Mouse (Mus musculus) C2C12 (cell line): ENCODE data around the gene Tnip1. TPM values are rescaled to one million over a fixed set of nuclear protein-coding genes. Genes with fewer than 3 reads are reported as not detected.

ENCODE experiments used
- H3K27me3 ChIP-seq: one replicate; pipeline ENCODE4 v1.6.1; 2011; ENCODE audit not compliant: control insufficient read depth, insufficient read depth, insufficient read length
- H3K36me3 ChIP-seq: one replicate; pipeline ENCODE4 v1.6.1; 2011; ENCODE audit not compliant: control insufficient read depth, insufficient read depth
- H3K4me3 ChIP-seq: one replicate; pipeline ENCODE4 v1.5.1; 2011; ENCODE audit warnings: mild to moderate bottlenecking, control low read depth; ENCODE audit not compliant: poor library complexity, insufficient read depth, severe bottlenecking
- H3K79me2 ChIP-seq: one replicate; pipeline ENCODE4 v1.6.1; 2011; ENCODE audit not compliant: control insufficient read depth, insufficient read depth
- H3K79me3 ChIP-seq: one replicate; pipeline ENCODE4 v1.6.1; 2011; ENCODE audit warnings: low read depth, control low read depth
- H3ac ChIP-seq: one replicate; pipeline ENCODE3; 2011; ENCODE audit warnings: low read depth; ENCODE audit not compliant: control insufficient read depth, insufficient read length
- CEBPB ChIP-seq: IDR thresholded peaks from one replicate; pipeline ENCODE4 v1.6.1; 2011; ENCODE audit warnings: low read depth, mild to moderate bottlenecking, control low read depth, moderate library complexity
- CTCF ChIP-seq: IDR thresholded peaks from one replicate; pipeline ENCODE4 v1.5.1; 2011; ENCODE audit not compliant: control insufficient read depth, insufficient read depth, insufficient read length
- FOSL1 ChIP-seq: IDR thresholded peaks from one replicate; pipeline ENCODE4 v1.8.0; 2011; ENCODE audit warnings: mild to moderate bottlenecking, low read length; ENCODE audit not compliant: poor library complexity, insufficient read depth, severe bottlenecking
- MAX ChIP-seq: IDR thresholded peaks from one replicate; pipeline ENCODE4 v1.6.1; 2011; ENCODE audit warnings: mild to moderate bottlenecking, control low read depth
- MYOD1 ChIP-seq: IDR thresholded peaks from one replicate; pipeline ENCODE4 v1.6.1; 2011; ENCODE audit warnings: low read depth; ENCODE audit not compliant: control insufficient read depth, insufficient read length
- MYOG ChIP-seq: IDR thresholded peaks from one replicate; pipeline ENCODE4 v1.6.1; 2011; ENCODE audit not compliant: control insufficient read depth, insufficient read length; ENCODE audit errors: extremely low read depth
- USF1 ChIP-seq: IDR thresholded peaks from one replicate; pipeline ENCODE4 v1.6.1; 2011; ENCODE audit warnings: low read depth, mild to moderate bottlenecking, control low read depth, moderate library complexity
- polyA plus RNA-seq: library from polyadenylated mRNA; unstranded; fragments of >200 nt; fragmentation: generic; extraction: Trizol; gene quantifications from one replicate; pipeline ENCODE4 v1.2.1, GENCODE M21; 2012; ENCODE audit warnings: missing spikeins

The Tnip1 gene
- polyA plus RNA-seq, 1 experiment, result 18.8 TPM

- TF ChIP-seq MYOD1 (no peak), USF1 (no peak), FOSL1 (no peak), MYOG (no peak), MAX (no peak), CEBPB (no peak)
- no peak overlapping the region for H3ac ChIP-seq
- H3K79me2 ChIP-seq, result peaks cover 72% of the 10 kb centered on the region
- peaks cover 29% of the 10 kb centered on the region for H3K79me3 ChIP-seq
- no peaks in the 10 kb centered on the region for H3K27me3 ChIP-seq
- no peak overlapping the region for H3K4me3 ChIP-seq
- H3K36me3 ChIP-seq, result no peaks in the 10 kb centered on the region
These were observed 12.0 kb downstream of the Tnip1 start for GRCm38 (mm10) chr11:54950684-54951083.

GRCm38 (mm10) chr11:54949717-54950116, 13.0 kb downstream of the Tnip1 start:
- peaks cover 63% of the 10 kb centered on the region for H3K79me2 ChIP-seq
- no peak overlapping the region for H3ac ChIP-seq
- TF ChIP-seq FOSL1, result no peak
- TF ChIP-seq MYOD1, result no peak
- TF ChIP-seq MAX, result no peak
- no peak for TF ChIP-seq MYOG
- no peak for TF ChIP-seq USF1
- no peak for TF ChIP-seq CEBPB
- TF ChIP-seq CTCF, result no peak
- peaks cover 26% of the 10 kb centered on the region for H3K79me3 ChIP-seq
- H3K36me3 ChIP-seq, result no peaks in the 10 kb centered on the region
- H3K4me3 ChIP-seq, result no peak overlapping the region
- no peaks in the 10 kb centered on the region for H3K27me3 ChIP-seq

- H3K79me2 ChIP-seq, result peaks cover 15% of the 10 kb centered on the region
- H3K4me3 ChIP-seq, result no peak overlapping the region
- H3K36me3 ChIP-seq, result no peaks in the 10 kb centered on the region
- peaks cover 3% of the 10 kb centered on the region for H3K79me3 ChIP-seq
- no peak for TF ChIP-seq CEBPB
- no peak for TF ChIP-seq MYOG
- no peak for TF ChIP-seq MYOD1
- no peak for TF ChIP-seq FOSL1
- no peak for TF ChIP-seq MAX
- no peak for TF ChIP-seq USF1
- no peak for TF ChIP-seq CTCF
- H3K27me3 ChIP-seq, result no peaks in the 10 kb centered on the region
- H3ac ChIP-seq, result no peak overlapping the region
These were observed 18.0 kb downstream of the Tnip1 start for GRCm38 (mm10) chr11:54944702-54945101.

- no peak for TF ChIP-seq CEBPB
- no peak for TF ChIP-seq MYOG
- no peak for TF ChIP-seq MYOD1
- TF ChIP-seq MAX, result no peak
- TF ChIP-seq FOSL1, result no peak
- no peak for TF ChIP-seq USF1
- no peak for TF ChIP-seq CTCF
- Histone ChIP-seq H3K4me3 (no peak overlapping the region), H3K27me3 (no peaks in the 10 kb centered on the region), H3K79me2 (no peaks in the 10 kb centered on the region), H3K36me3 (peaks cover 12% of the 10 kb centered on the region), H3ac (no peak overlapping the region), H3K79me3 (peaks cover 3% of the 10 kb centered on the region)
These were observed 22.7 kb downstream of the Tnip1 start for GRCm38 (mm10) chr11:54940056-54940455.

GRCm38 (mm10) chr11:54939501-54939900, 23.2 kb downstream of the Tnip1 start:
- TF ChIP-seq CEBPB (no peak), CTCF (no peak), USF1 (no peak), MYOD1 (no peak), MYOG (no peak), MAX (no peak), FOSL1 (no peak)
- Histone ChIP-seq H3K27me3 (no peaks in the 10 kb centered on the region), H3ac (no peak overlapping the region), H3K4me3 (no peak overlapping the region), H3K79me2 (no peaks in the 10 kb centered on the region), H3K36me3 (peaks cover 12% of the 10 kb centered on the region), H3K79me3 (peaks cover 3% of the 10 kb centered on the region)

GRCm38 (mm10) chr11:54936771-54937140, 26.0 kb downstream of the Tnip1 start:
- Histone ChIP-seq H3K4me3 (no peak overlapping the region), H3K36me3 (peaks cover 22% of the 10 kb centered on the region), H3ac (no peak overlapping the region), H3K79me2 (no peaks in the 10 kb centered on the region), H3K27me3 (no peaks in the 10 kb centered on the region), H3K79me3 (no peaks in the 10 kb centered on the region)
- TF ChIP-seq MYOG, result no peak
- no peak for TF ChIP-seq MYOD1
- TF ChIP-seq USF1, result no peak
- TF ChIP-seq FOSL1, result no peak
- no peak for TF ChIP-seq CEBPB
